Mouse (Mus musculus) hindbrain, embryonic 11.5 days (tissue): ENCODE data around the gene Gc. TPM values are rescaled to one million over a fixed set of nuclear protein-coding genes. Genes with fewer than 3 reads are reported as not detected.
A peak's percentile ranks its signal among the peaks of the same experiment; 100 is the strongest.

Experiments used
- ATAC-seq: fragments of 200-750 bp; cut with Nextera tagmentation; 2 replicates; pipeline ENCODE4 v1.8.0; 2017; ENCODE audit warnings: mild to moderate bottlenecking, moderate TSS enrichment, moderate library complexity; ENCODE audit not compliant: low FRiP score
- DNase-seq: peaks from one replicate; pipeline ENCODE4 v3.0.0-alpha.2; 2015; ENCODE audit warnings: low spot score
- H3K27ac ChIP-seq: fragments of 300-500 bp; sonication (generic); 2 replicates; pipeline ENCODE4 v1.5.1; 2014; ENCODE audit warnings: mild to moderate bottlenecking, low read depth, low read length
- H3K27me3 ChIP-seq: fragments of 300-500 bp; sonication (generic); 2 replicates; pipeline ENCODE4 v1.6.1; 2014; ENCODE audit warnings: mild to moderate bottlenecking, low read length, moderate library complexity, mixed read lengths; ENCODE audit not compliant: control insufficient read depth, insufficient read depth
- H3K36me3 ChIP-seq: fragments of 300-500 bp; sonication (generic); 2 replicates; pipeline ENCODE4 v1.6.1; 2014; ENCODE audit warnings: mild to moderate bottlenecking, low read length, moderate library complexity, mixed read lengths; ENCODE audit not compliant: control insufficient read depth, insufficient read depth
- H3K4me1 ChIP-seq: fragments of 300-500 bp; sonication (generic); replicated peaks from 2 replicates; pipeline ENCODE4 v1.6.1; 2014; ENCODE audit warnings: low read length, mixed read lengths; ENCODE audit not compliant: control insufficient read depth, insufficient read depth
- H3K4me2 ChIP-seq: fragments of 300-500 bp; sonication (generic); replicated peaks from 2 replicates; pipeline ENCODE4 v1.6.1; 2014; ENCODE audit warnings: mild to moderate bottlenecking, low read depth, low read length
- H3K4me3 ChIP-seq: fragments of 300-500 bp; sonication (generic); 2 replicates; pipeline ENCODE4 v1.5.1; 2014; ENCODE audit warnings: low read depth, low read length
- H3K9ac ChIP-seq: fragments of 300-500 bp; sonication (generic); 2 replicates; pipeline ENCODE4 v1.6.1; 2014; ENCODE audit warnings: low read depth, low read length
- H3K9me3 ChIP-seq: fragments of 300-500 bp; sonication (generic); 2 replicates; pipeline ENCODE4 v1.6.1; 2016; ENCODE audit warnings: low read length; ENCODE audit not compliant: control insufficient read depth
- WGBS: fragments of 180-500 bp; shearing (Covaris S2); extraction: QIAGEN DNeasy Blood & Tissue Kit; methylation state at CpG from one replicate; pipeline ENCODE4 v1.1.7; 2014; 5-methylcytosine and 5-hydroxymethylcytosine counted together
- polyA plus RNA-seq: library from polyadenylated mRNA; unstranded; fragments of >200 nt; fragmentation: Nextera tagmentation; extraction: Ambion mirVana; gene quantifications from 2 replicates; pipeline ENCODE4 v1.2.1, GENCODE M21; 2014

Gene Gc
- polyA plus RNA-seq = 0.35 TPM in 1 of 2 replicates, not detected in the other

DNA sequence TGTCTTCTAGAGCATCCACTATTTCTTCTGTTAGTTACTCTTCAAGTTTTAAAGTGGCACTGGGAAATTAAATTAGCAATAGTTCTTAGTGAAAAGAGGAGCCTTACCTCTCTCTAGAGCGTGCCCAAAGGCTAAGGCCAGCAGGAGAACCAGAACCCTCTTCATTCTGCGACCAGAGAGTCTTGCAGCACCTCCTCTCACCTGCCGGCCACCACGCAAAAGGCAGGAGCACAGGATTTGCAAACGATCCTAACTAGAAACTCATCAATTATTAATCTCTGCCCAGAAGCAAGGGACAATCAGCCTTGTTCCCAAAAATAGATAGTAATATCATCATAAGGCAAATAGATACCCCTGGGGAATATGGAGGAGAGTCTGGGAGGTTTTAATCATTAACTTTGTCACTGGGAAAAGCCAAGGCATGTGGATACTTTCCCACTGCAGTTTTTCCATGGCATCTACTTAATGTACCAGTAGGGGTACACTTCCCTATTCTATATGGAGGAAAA is at the start of gene Gc:
Gene Gc (minus strand): TSS at position 345 of the 509 bp plus-strand sequence.
- no peak within 1 kb of the TSS for H3K4me3 ChIP-seq
- H3K9ac ChIP-seq = no peak within 1 kb of the TSS
- ATAC-seq = no peak
- no peaks in the 10 kb centered on the region for H3K4me1 ChIP-seq
- 80% methylated on average over 5 of the region's 5 CpGs for WGBS
- no peaks in the 10 kb centered on the region for H3K36me3 ChIP-seq
- no peaks in the 10 kb centered on the region for H3K9me3 ChIP-seq
- no peak within 1 kb of the TSS for H3K4me2 ChIP-seq
- no peaks in the 10 kb centered on the region for H3K27me3 ChIP-seq
- H3K27ac ChIP-seq = no peak within 1 kb of the TSS
- no peak for DNase-seq

DNA sequence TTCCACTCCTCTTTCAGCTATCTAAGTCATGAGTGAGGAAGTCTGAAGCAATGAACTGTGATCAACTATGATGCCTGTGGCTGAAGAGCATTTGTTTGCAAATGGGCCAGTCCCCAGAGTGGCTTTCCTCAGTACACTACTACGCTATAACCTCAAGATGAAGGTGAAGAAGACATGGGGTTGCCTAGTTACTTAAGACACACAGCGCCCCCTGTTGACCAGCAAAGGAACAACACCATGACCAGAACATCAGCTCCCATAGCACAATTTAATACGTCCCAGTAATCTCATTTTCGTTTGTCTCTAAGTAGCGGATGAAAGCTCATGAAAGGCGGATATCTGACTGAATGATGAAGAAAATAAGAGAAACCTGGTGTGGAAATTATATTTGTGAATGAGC is 42.5 kb upstream of the Gc start:
- 56% methylated on average over 6 of the region's 6 CpGs for WGBS
- Histone ChIP-seq H3K9me3 (no peaks in the 10 kb centered on the region), H3K4me2 (no peak overlapping the region), H3K4me1 (no peaks in the 10 kb centered on the region), H3K27ac (no peak overlapping the region), H3K27me3 (no peaks in the 10 kb centered on the region), H3K4me3 (no peak overlapping the region), H3K36me3 (no peaks in the 10 kb centered on the region), H3K9ac (no peak overlapping the region)
- no peak for ATAC-seq
- peak; percentile 10 for DNase-seq

- Histone ChIP-seq H3K9me3 (no peaks in the 10 kb centered on the region), H3K36me3 (no peaks in the 10 kb centered on the region), H3K4me1 (no peaks in the 10 kb centered on the region), H3K4me3 (no peak overlapping the region), H3K4me2 (no peak overlapping the region), H3K27ac (no peak overlapping the region), H3K27me3 (no peaks in the 10 kb centered on the region), H3K9ac (no peak overlapping the region)
- WGBS = 95% methylated on average over 1 of the region's 1 CpGs
- no peak for ATAC-seq
- no peak for DNase-seq
These were observed 34.9 kb upstream of the Gc start for GRCm38 (mm10) chr5:89492560-89492959.

DNA sequence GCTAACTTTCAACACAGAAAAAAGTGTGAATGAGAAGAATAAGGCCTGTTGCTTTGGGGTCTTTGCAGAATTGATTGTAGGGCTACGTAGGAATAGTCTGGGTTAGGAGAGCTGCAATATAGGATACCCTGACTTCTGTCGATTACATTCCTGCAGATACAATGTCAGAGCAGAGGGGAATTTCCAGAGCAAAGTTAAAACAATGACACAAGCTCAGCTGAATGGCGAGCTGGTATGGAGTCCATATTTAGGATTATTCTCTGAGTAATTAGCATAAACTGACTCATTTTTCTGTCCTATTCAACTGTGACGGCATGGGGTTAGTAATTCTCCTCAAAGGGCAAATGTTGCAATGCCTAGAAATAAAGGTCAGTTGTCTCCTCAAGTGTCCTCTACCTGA is 12.8 kb upstream of the Gc start:
- Histone ChIP-seq H3K27ac (no peak overlapping the region), H3K36me3 (no peaks in the 10 kb centered on the region), H3K4me3 (no peak overlapping the region), H3K4me2 (no peak overlapping the region), H3K27me3 (no peaks in the 10 kb centered on the region), H3K9ac (no peak overlapping the region), H3K4me1 (no peaks in the 10 kb centered on the region), H3K9me3 (no peaks in the 10 kb centered on the region)
- ATAC-seq (no peak), DNase-seq (no peak)
- WGBS = 81% methylated on average over 4 of the region's 4 CpGs

- Histone ChIP-seq H3K4me2 (no peak overlapping the region), H3K4me3 (no peak overlapping the region), H3K9me3 (no peaks in the 10 kb centered on the region), H3K9ac (no peak overlapping the region), H3K4me1 (no peaks in the 10 kb centered on the region), H3K27me3 (no peaks in the 10 kb centered on the region), H3K36me3 (no peaks in the 10 kb centered on the region), H3K27ac (no peak overlapping the region)
- no peak for ATAC-seq
- 83% methylated on average over 2 of the region's 2 CpGs for WGBS
- DNase-seq = no peak
These were observed 10.2 kb upstream of the Gc start for GRCm38 (mm10) chr5:89467886-89468285.

DNA sequence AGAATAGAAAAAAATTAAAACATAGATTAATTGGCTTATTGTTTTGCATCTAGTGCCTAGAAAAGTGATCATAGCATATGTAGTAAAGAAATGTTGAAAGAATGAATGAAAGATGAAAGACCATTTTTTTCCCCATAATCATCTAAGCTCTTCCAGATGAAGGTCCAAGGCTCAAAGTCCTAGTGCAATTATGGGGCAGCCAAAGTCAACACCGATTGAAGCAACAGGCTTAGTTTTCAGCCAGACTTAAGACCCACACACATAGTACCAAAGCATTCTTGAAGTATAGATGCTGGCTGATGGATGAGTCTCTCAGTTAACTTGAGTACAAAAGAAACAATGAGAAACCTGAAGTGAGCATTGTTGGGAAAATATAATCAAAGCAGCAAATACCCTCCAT is 9.3 kb upstream of the Gc start:
- no peaks in the 10 kb centered on the region for H3K9me3 ChIP-seq
- no peak overlapping the region for H3K4me3 ChIP-seq
- DNase-seq (no peak), ATAC-seq (no peak)
- no peaks in the 10 kb centered on the region for H3K36me3 ChIP-seq
- H3K4me2 ChIP-seq = no peak overlapping the region
- H3K9ac ChIP-seq = no peak overlapping the region
- WGBS = 93% methylated on average over 1 of the region's 1 CpGs
- no peaks in the 10 kb centered on the region for H3K4me1 ChIP-seq
- H3K27me3 ChIP-seq = no peaks in the 10 kb centered on the region
- H3K27ac ChIP-seq = no peak overlapping the region

- H3K36me3 ChIP-seq = no peaks in the 10 kb centered on the region
- no peaks in the 10 kb centered on the region for H3K27me3 ChIP-seq
- DNase-seq (no peak), ATAC-seq (no peak)
- H3K4me2 ChIP-seq = no peak overlapping the region
- no peaks in the 10 kb centered on the region for H3K9me3 ChIP-seq
- no peak overlapping the region for H3K4me3 ChIP-seq
- no peaks in the 10 kb centered on the region for H3K4me1 ChIP-seq
- H3K27ac ChIP-seq = no peak overlapping the region
- no peak overlapping the region for H3K9ac ChIP-seq
These were observed 8.6 kb upstream of the Gc start for GRCm38 (mm10) chr5:89466275-89466674.

- no peak overlapping the region for H3K9ac ChIP-seq
- H3K27ac ChIP-seq = no peak overlapping the region
- H3K36me3 ChIP-seq = no peaks in the 10 kb centered on the region
- H3K27me3 ChIP-seq = no peaks in the 10 kb centered on the region
- no peaks in the 10 kb centered on the region for H3K4me1 ChIP-seq
- ATAC-seq (no peak), DNase-seq (no peak)
- 80% methylated on average over 4 of the region's 4 CpGs for WGBS
- H3K9me3 ChIP-seq = no peaks in the 10 kb centered on the region
- H3K4me2 ChIP-seq = no peak overlapping the region
- H3K4me3 ChIP-seq = no peak overlapping the region
These were observed 4.1 kb upstream of the Gc start for GRCm38 (mm10) chr5:89461817-89462216.

GRCm38 (mm10) chr5:89459591-89459990 is 1.9 kb upstream of the Gc start:
- Histone ChIP-seq H3K4me1 (no peaks in the 10 kb centered on the region), H3K4me2 (no peak overlapping the region), H3K9ac (no peak overlapping the region), H3K9me3 (no peaks in the 10 kb centered on the region), H3K4me3 (no peak overlapping the region), H3K27ac (no peak overlapping the region), H3K36me3 (no peaks in the 10 kb centered on the region), H3K27me3 (no peaks in the 10 kb centered on the region)
- no peak for ATAC-seq
- no peak for DNase-seq
